Mouse (Mus musculus) C3H10T1/2 (cell line): ENCODE measurements around the gene Mtif3. TPM values are rescaled to one million over a fixed set of nuclear protein-coding genes. Genes with fewer than 3 reads are reported as not detected.

ENCODE experiments used
- polyA plus RNA-seq, 2 experiments: library from polyadenylated mRNA; unstranded; fragments of >200 nt; fragmentation: generic; extraction: Trizol; gene quantifications; one replicate each; pipeline ENCODE4 v1.2.1; 2012; ENCODE audit warnings: missing spikeins in 2 of 2

The Mtif3 gene
- 10 to 100 TPM; 10.8 to 20.6 TPM for polyA plus RNA-seq

DNA sequence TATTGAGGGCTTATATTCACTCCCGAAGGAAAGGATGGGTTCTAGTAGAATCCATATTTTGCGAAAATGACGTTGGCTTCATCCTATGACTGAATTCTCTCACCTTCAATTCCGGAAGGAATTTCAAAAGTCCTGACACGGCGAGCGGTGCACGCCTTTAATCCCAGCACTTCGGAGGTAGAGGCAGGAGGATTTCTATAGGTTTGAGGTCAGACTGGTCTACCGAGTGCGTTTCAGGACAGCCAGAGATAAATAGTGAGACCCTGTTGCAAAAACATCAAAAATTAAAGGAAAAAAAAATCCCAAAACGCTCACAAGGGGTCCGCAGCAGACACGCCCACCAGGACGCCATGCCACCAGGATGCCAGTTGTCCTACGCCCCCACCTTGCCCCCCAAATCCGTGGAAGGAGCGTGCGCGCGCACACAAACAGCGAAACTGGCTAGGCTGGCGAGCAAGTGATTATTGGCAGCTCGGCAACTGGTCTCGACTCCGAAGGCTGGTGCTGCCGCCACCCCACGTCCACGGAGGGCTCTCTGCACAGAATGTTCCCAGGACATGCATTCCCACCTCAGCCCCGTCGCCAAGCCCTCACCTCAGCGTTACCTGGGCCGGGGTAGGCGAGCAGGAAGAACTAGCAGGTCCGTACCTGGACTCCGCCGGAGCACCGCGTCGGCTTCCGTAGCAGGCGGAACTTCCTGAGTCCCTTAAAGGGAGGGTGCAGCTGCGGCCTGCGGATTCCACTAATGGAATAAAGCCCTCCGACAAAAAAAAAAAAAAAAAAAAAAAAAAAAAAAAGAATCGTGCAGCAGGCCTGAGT is at the start of gene Mtif3:
Mtif3 (minus strand) TSS at position 683 of the 819 bp plus-strand sequence.

DNA sequence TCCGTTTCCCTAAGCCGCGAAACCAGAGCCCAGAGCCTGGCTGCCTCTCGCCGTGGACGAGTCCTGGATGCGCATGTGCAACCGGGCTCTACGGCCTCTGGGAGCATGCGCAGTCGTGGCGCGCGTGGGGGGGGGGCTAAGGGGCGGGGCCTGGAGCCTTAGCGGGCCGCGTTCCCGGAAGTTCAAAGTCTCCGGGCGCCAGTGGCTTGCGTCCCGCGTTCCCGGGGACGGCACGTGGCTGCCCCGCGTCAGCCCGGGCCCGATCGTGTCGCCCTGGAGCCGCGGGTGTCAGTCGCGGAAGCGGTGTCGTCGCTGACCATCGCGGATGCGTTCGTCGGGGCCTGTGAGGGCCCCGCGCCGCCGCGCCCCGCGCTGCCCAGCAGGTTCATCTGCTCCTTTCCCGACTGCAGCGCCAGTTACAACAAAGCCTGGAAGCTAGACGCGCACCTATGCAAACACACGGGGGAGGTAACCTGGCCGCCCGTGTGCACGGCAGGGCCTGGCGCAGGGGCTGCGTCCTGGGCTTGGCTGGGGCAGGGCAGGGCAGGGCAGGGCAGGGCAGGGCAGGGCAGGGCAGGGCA is 15.0 kb downstream of the Mtif3 start, which contains the start of gene Gtf3a:
Gtf3a (plus strand) TSS at position 150 of the 581 bp plus-strand sequence.

Other genes with a start within 250 kb of the Mtif3 start
- gene Usp12, start 168.8 kb downstream of the Mtif3 start, polyA plus RNA-seq: 1 to 10 TPM; 1.6 to 7.1 TPM
- gene Rpl21, start 130.9 kb downstream of the Mtif3 start, polyA plus RNA-seq: 100 to 1,000 TPM; 417 to 436 TPM
- under 1 TPM; 0.25 to 0.60 TPM for gene Rasl11a, start 118.7 kb downstream of the Mtif3 start, polyA plus RNA-seq
- gene Gtf3a, start 15.1 kb downstream of the Mtif3 start, polyA plus RNA-seq: 10 to 100 TPM; 70.4 to 99.4 TPM
- gene Lnx2, start 112.8 kb upstream of the Mtif3 start, polyA plus RNA-seq: 1 to 10 TPM in 1 of 2 experiments, under 1 TPM in 1; 0.42 to 2.3 TPM
- gene Polr1d, start 113.2 kb upstream of the Mtif3 start, polyA plus RNA-seq: 100 to 1,000 TPM in 1 of 2 experiments, 10 to 100 TPM in 1; 82.8 to 103 TPM
- not detected for gene Gsx1, start 224.9 kb upstream of the Mtif3 start, polyA plus RNA-seq